Mouse (Mus musculus) spleen, adult 2 months (tissue): ENCODE results near the gene Acot11.

Experiments used
- CTCF ChIP-seq: fragments of 200-500 bp; IDR thresholded peaks from 2 replicates; pipeline ENCODE4 v1.5.1; 2011; ENCODE audit warnings: mild to moderate bottlenecking, inconsistent platforms; ENCODE audit not compliant: insufficient read depth, insufficient read length, insufficient replicate concordance; ENCODE audit errors: extremely low read depth
- POLR2A ChIP-seq: fragments of 200-500 bp; IDR thresholded peaks from 2 replicates; pipeline ENCODE4 v1.6.1; 2011; ENCODE audit warnings: low read depth, low read length, inconsistent platforms

DNA sequence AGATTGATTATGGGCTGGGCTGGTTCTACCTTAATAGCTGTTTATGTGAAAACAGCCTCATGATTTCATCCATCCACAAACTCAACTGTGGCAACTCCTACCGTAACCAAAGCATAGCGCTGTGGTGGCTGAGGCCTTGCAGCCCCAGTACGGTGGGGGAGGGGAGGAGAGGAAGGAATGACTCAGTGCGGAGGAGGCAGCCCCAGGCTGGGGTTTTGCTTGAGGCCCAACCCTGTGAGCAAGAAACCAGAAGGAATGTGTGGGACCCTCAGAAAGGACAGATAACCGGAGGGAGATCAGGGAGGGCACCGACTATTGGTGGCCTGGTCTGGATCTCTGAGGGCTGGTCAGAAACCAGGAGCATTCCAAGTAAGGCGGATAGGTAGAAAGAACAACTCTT, 17.0 kb downstream of the Acot11 start:
- no peak for TF ChIP-seq POLR2A
- TF ChIP-seq CTCF, result no peak
